Mouse (Mus musculus) stomach, embryonic 16.5 days (tissue): Measurements from ENCODE around the gene Map3k10. TPM values are rescaled to one million over a fixed set of nuclear protein-coding genes. Genes with fewer than 3 reads are reported as not detected.

ENCODE experiments used
- ATAC-seq: fragments of 200-750 bp; cut with Nextera tagmentation; 2 replicates; pipeline ENCODE4 v1.8.0; 2017; ENCODE audit warnings: moderate number of reproducible peaks, moderate TSS enrichment; ENCODE audit not compliant: insufficient read depth, low FRiP score
- H3K27ac ChIP-seq: fragments of 300-500 bp; sonication (generic); 2 replicates; pipeline ENCODE4 v1.5.1; 2014; ENCODE audit warnings: low read length
- H3K27me3 ChIP-seq: fragments of 300-500 bp; sonication (generic); 2 replicates; pipeline ENCODE4 v1.6.1; 2014; ENCODE audit warnings: low read length, control low read depth, mixed read lengths; ENCODE audit not compliant: control insufficient read depth, insufficient read depth
- H3K36me3 ChIP-seq: fragments of 300-500 bp; sonication (generic); 2 replicates; pipeline ENCODE4 v1.6.1; 2014; ENCODE audit warnings: low read length; ENCODE audit not compliant: control insufficient read depth, insufficient read depth
- H3K4me1 ChIP-seq: fragments of 300-500 bp; sonication (generic); 2 replicates; pipeline ENCODE4 v1.6.1; 2014; ENCODE audit warnings: low read length, control low read depth, mixed read lengths; ENCODE audit not compliant: control insufficient read depth, insufficient read depth
- H3K4me2 ChIP-seq: fragments of 300-500 bp; sonication (generic); 2 replicates; pipeline ENCODE4 v1.6.1; 2014; ENCODE audit warnings: low read depth, low read length, mixed read lengths
- H3K4me3 ChIP-seq: fragments of 300-500 bp; sonication (generic); replicated peaks from 2 replicates; pipeline ENCODE4 v1.5.1; 2014; ENCODE audit warnings: mild to moderate bottlenecking, low read length
- H3K9ac ChIP-seq: fragments of 300-500 bp; sonication (generic); 2 replicates; pipeline ENCODE4 v1.6.1; 2014; ENCODE audit warnings: low read length
- H3K9me3 ChIP-seq: fragments of 300-500 bp; sonication (generic); replicated peaks from 2 replicates; pipeline ENCODE4 v1.6.1; 2016; ENCODE audit warnings: low read length, control low read depth; ENCODE audit not compliant: control insufficient read depth
- WGBS: fragments of 180-500 bp; shearing (Covaris S2); extraction: QIAGEN DNeasy Blood & Tissue Kit; methylation state at CpG from one replicate; pipeline ENCODE4 v1.1.7; 2014; 5-methylcytosine and 5-hydroxymethylcytosine counted together
- polyA plus RNA-seq: library from polyadenylated mRNA; unstranded; fragments of >200 nt; fragmentation: Nextera tagmentation; extraction: Ambion mirVana; gene quantifications from 2 replicates; pipeline ENCODE4 v1.2.1, GENCODE M21; 2015

Map3k10 gene
- polyA plus RNA-seq, result 2.7 and 4.1 TPM in 2 replicates

- Histone ChIP-seq H3K9ac (peak within 1 kb of the TSS; percentile 87), H3K36me3 (no peaks in the 10 kb centered on the region), H3K9me3 (no peaks in the 10 kb centered on the region), H3K4me2 (peak within 1 kb of the TSS; percentile 94), H3K27me3 (no peaks in the 10 kb centered on the region), H3K27ac (peak within 1 kb of the TSS; percentile 89), H3K4me1 (peaks cover 16% of the 10 kb centered on the region), H3K4me3 (peak within 1 kb of the TSS; percentile 74)
- under 1% methylated on average over 31 of the region's 31 CpGs for WGBS
- ATAC-seq, result peak; percentile 97
These were observed at the start of gene Map3k10 for GRCm38 (mm10) chr7:27674522-27675221. TSS of gene Map3k10 (minus strand) at chr7:27674598.

- Histone ChIP-seq H3K9me3 (no peaks in the 10 kb centered on the region), H3K27ac (no peak overlapping the region), H3K27me3 (no peaks in the 10 kb centered on the region), H3K36me3 (no peaks in the 10 kb centered on the region), H3K4me3 (no peak overlapping the region), H3K4me1 (no peaks in the 10 kb centered on the region), H3K9ac (no peak overlapping the region), H3K4me2 (no peak overlapping the region)
- no peak for ATAC-seq
- WGBS, result 91% methylated on average over 8 of the region's 8 CpGs
These were observed 47.6 kb upstream of the Map3k10 start for GRCm38 (mm10) chr7:27721951-27722350.

- Histone ChIP-seq H3K4me1 (no peaks in the 10 kb centered on the region), H3K27me3 (no peaks in the 10 kb centered on the region), H3K36me3 (no peaks in the 10 kb centered on the region), H3K27ac (no peak overlapping the region), H3K4me3 (no peak overlapping the region), H3K9ac (no peak overlapping the region), H3K4me2 (no peak overlapping the region), H3K9me3 (peaks cover 3% of the 10 kb centered on the region; the same call in 1 of the 2 replicates)
- 86% methylated on average over 7 of the region's 7 CpGs for WGBS
- ATAC-seq, result no peak
These were observed 36.0 kb upstream of the Map3k10 start for GRCm38 (mm10) chr7:27710402-27710801.

- WGBS, result 56% methylated on average over 3 of the region's 3 CpGs
- no peak for ATAC-seq
These were observed 22.3 kb upstream of the Map3k10 start for GRCm38 (mm10) chr7:27696711-27697110.

DNA sequence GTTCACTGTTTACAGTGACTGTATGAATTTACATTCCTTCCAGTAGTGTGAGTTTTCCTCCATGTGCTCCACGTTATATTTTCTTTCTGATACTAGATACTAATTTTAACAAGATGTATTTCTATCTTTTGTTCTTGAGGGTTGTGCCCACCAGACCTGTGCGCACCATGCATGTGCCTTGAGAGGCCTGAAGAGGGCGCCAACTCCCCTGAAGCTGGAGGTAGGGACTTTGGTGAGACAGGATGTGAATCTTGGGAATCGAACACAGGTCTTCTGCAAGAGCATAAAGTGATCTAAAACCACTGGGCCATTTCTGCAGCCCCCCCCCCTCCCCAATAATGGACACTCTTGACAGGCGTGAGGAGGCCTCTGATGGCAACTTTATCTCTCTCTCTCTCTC is 16.7 kb upstream of the Map3k10 start:
- Histone ChIP-seq H3K27ac (no peak overlapping the region), H3K4me2 (no peak overlapping the region), H3K36me3 (no peaks in the 10 kb centered on the region), H3K27me3 (no peaks in the 10 kb centered on the region), H3K4me1 (peaks cover 10% of the 10 kb centered on the region), H3K4me3 (no peak overlapping the region), H3K9ac (no peak overlapping the region), H3K9me3 (no peaks in the 10 kb centered on the region)
- 49% methylated on average over 5 of the region's 5 CpGs for WGBS
- no peak for ATAC-seq

More at GRCm38 (mm10) chr7:27696711-27697110, 22.3 kb upstream of the Map3k10 start:
- H3K9me3 ChIP-seq, result no peaks in the 10 kb centered on the region
- no peaks in the 10 kb centered on the region for H3K36me3 ChIP-seq
- H3K4me3 ChIP-seq, result no peak overlapping the region
- no peaks in the 10 kb centered on the region for H3K27me3 ChIP-seq
- no peak overlapping the region for H3K4me2 ChIP-seq
- H3K27ac ChIP-seq, result no peak overlapping the region
- no peak overlapping the region for H3K9ac ChIP-seq
- H3K4me1 ChIP-seq, result no peaks in the 10 kb centered on the region

DNA sequence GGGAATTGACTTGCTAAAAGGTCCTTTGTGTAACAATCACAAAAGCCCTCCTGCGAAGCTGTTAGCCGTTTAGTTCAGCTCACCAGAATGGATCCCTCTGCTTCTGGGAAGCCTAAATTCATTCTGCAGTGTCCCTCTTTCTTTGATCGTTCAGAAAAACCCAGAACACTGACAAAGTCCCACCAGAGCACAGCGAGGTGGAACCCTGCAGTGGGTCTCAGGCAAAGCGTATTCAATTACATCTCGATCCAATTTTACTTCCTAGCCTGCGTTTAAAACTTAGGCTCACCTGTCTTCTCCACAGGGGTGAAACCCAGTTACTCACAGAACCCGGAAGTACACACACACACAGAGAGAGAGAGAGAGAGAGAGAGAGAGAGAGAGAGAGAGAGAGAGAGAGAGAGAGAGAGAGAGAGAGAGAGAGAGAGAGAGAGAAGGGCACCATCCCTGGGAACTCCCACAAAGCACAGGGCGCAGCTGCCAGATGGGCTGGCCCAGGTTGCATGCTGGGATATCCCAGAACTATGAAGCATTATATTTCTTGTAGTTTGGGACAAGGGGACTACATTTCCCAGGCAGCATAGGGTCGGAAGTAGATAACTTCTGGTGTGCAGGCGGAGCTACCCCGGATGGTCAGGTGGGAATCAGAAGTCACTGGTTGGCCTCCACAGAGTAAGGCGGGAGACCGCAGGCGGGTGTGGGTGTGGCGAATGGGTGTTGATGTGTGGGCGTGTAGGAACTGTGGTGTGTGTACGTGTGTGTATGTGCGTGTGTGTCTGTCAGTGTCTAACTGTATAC is 14.6 kb upstream of the Map3k10 start, which contains the start of gene Zfp607b:
Gene Zfp607b, plus strand, starts transcription at position 526 of the 798 bp plus-strand sequence.
- peak within 1 kb of the TSS; percentile 85 for H3K4me2 ChIP-seq
- no peaks in the 10 kb centered on the region for H3K9me3 ChIP-seq
- peak within 1 kb of the TSS; percentile 78 for H3K9ac ChIP-seq
- no peaks in the 10 kb centered on the region for H3K36me3 ChIP-seq
- peak within 1 kb of the TSS; percentile 64 for H3K4me3 ChIP-seq
- H3K27me3 ChIP-seq, result no peaks in the 10 kb centered on the region
- peak within 1 kb of the TSS; percentile 81 for H3K27ac ChIP-seq
- ATAC-seq, result peak; percentile 99
- peaks cover 10% of the 10 kb centered on the region for H3K4me1 ChIP-seq
- under 1% methylated on average over 19 of the region's 19 CpGs for WGBS

DNA sequence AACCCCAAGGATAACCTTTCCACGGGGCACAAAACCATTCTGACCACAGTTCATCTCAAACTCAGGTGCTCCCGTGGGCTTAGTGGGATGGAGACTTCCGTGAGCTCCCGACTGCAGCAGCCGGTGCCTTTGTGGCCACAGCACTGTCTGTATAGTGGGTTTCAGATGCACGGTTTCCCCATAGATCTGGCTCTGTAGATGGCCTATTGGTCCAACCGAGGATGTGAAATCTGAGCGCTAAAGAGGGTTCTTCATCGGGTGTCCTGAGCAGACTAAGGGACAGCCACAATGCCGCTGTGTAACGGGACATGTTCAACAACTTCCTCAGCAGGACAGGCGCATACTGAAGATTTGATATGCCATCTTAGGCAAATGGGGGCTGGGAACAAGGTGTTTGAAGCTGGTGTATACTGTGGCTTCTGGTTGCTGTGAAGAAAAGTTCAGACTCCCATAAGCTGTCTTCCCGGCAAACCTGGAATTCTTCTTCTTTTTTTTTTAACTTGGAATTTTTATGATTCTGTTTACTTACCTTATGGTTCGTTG is 13.9 kb upstream of the Map3k10 start:
- H3K27ac ChIP-seq, result peak overlapping the region; percentile 81
- no peaks in the 10 kb centered on the region for H3K27me3 ChIP-seq
- H3K4me1 ChIP-seq, result peaks cover 10% of the 10 kb centered on the region
- H3K4me3 ChIP-seq, result peak overlapping the region; percentile 64
- H3K9ac ChIP-seq, result peak overlapping the region; percentile 78
- no peaks in the 10 kb centered on the region for H3K9me3 ChIP-seq
- ATAC-seq, result no peak
- WGBS, result 31% methylated on average over 14 of the region's 14 CpGs
- H3K4me2 ChIP-seq, result peak overlapping the region; percentile 85
- H3K36me3 ChIP-seq, result no peaks in the 10 kb centered on the region

DNA sequence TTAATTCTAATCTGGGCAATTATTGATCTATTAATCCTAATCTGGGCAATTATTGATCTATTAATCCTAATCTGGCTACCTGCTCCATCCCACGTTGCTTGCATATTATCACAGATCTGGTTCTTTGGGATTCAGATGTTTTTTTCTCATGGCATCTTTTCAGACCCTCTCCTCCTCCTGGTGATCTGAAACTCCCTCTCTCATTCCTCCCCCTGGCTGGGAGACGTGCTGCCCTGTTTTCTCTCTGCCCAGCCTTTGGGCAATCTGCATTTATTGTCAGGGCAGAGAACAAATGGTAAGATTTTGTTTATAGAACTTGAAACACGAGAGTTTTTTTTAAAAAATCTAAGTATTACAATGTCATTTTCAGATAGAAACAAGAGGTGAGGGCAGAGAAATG is 13.4 kb upstream of the Map3k10 start:
- Histone ChIP-seq H3K4me1 (peaks cover 10% of the 10 kb centered on the region), H3K27me3 (no peaks in the 10 kb centered on the region), H3K9ac (peak overlapping the region; percentile 78; the same call in 1 of the 2 replicates), H3K4me3 (no peak overlapping the region), H3K9me3 (no peaks in the 10 kb centered on the region), H3K27ac (no peak overlapping the region), H3K4me2 (peak overlapping the region; percentile 85), H3K36me3 (no peaks in the 10 kb centered on the region)
- ATAC-seq, result no peak
- 62% methylated on average over 3 of the region's 3 CpGs for WGBS

DNA sequence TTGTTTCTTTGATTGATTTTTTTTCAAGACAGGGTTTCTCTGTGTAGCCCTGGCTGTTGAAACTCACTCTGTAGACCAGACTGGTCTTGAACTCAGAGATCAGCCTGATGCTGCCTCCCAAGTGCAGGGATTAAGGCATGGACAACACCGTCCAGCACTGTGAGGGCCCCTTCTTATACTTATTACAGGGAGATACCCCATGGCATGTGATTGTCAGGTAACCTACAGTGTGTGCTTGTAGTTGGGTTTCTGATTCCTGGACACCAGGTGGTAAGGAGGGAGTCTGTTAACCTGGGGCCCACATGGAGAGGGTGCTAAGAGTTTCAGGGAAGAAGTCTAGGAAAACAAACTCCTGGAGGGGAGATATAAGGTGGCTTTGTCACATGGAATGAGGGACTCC is 12.6 kb upstream of the Map3k10 start:
- no peak overlapping the region for H3K4me3 ChIP-seq
- no peaks in the 10 kb centered on the region for H3K9me3 ChIP-seq
- H3K36me3 ChIP-seq, result no peaks in the 10 kb centered on the region
- no peak for ATAC-seq
- no peak overlapping the region for H3K9ac ChIP-seq
- H3K4me2 ChIP-seq, result no peak overlapping the region
- H3K27me3 ChIP-seq, result no peaks in the 10 kb centered on the region
- H3K4me1 ChIP-seq, result peaks cover 10% of the 10 kb centered on the region
- 85% methylated on average over 1 of the region's 1 CpGs for WGBS
- no peak overlapping the region for H3K27ac ChIP-seq
